Mouse (Mus musculus) forebrain, postnatal 0 days (tissue): ENCODE measurements around the gene Gm29609. TPM values are rescaled to one million over a fixed set of nuclear protein-coding genes. Genes with fewer than 3 reads are reported as not detected.

ENCODE experiments used
- ATAC-seq: fragments of 200-750 bp; cut with Nextera tagmentation; 2 replicates; pipeline ENCODE4 v1.8.0; 2017; ENCODE audit warnings: mild to moderate bottlenecking, moderate library complexity
- DNase-seq: peaks from one replicate; pipeline ENCODE4 v3.0.0-alpha.2; 2015
- H3K27ac ChIP-seq: fragments of 300-500 bp; sonication (generic); 2 replicates; pipeline ENCODE4 v1.5.1; 2014; ENCODE audit warnings: low read depth, mild to moderate bottlenecking, antibody characterized with exemption, low read length, moderate library complexity, mixed read lengths
- H3K27me3 ChIP-seq: fragments of 300-500 bp; sonication (generic); 2 replicates; pipeline ENCODE4 v1.6.1; 2014; ENCODE audit warnings: mild to moderate bottlenecking, low read length, mixed read lengths; ENCODE audit not compliant: insufficient read depth
- H3K36me3 ChIP-seq: fragments of 300-500 bp; sonication (generic); 2 replicates; pipeline ENCODE4 v1.6.1; 2014; ENCODE audit warnings: mild to moderate bottlenecking, moderate library complexity; ENCODE audit not compliant: insufficient read depth
- H3K4me1 ChIP-seq: fragments of 300-500 bp; sonication (generic); 2 replicates; pipeline ENCODE4 v1.6.1; 2014; ENCODE audit warnings: antibody characterized with exemption; ENCODE audit not compliant: insufficient read depth
- H3K4me2 ChIP-seq: fragments of 300-500 bp; sonication (generic); 2 replicates; pipeline ENCODE4 v1.6.1; 2014; ENCODE audit warnings: low read depth, mild to moderate bottlenecking, moderate library complexity
- H3K4me3 ChIP-seq: fragments of 300-500 bp; sonication (generic); 2 replicates; pipeline ENCODE4 v1.5.1; 2014; ENCODE audit warnings: low read depth, low read length, mixed read lengths
- H3K9ac ChIP-seq: fragments of 300-500 bp; sonication (generic); 2 replicates; pipeline ENCODE4 v1.6.1; 2014; ENCODE audit warnings: mild to moderate bottlenecking
- H3K9me3 ChIP-seq: fragments of 300-500 bp; sonication (generic); 2 replicates; pipeline ENCODE4 v1.6.1; 2016; ENCODE audit warnings: low read length
- CTCF ChIP-seq: sonication (generic); IDR thresholded peaks from 2 replicates; pipeline ENCODE4 v1.5.1; 2016; ENCODE audit warnings: antibody characterized with exemption, control low read depth, low read depth
- WGBS: fragments of 180-500 bp; shearing (Covaris S2); extraction: QIAGEN DNeasy Blood & Tissue Kit; methylation state at CpG from one replicate; pipeline ENCODE4 v1.1.7; 2014; 5-methylcytosine and 5-hydroxymethylcytosine counted together
- polyA plus RNA-seq: library from polyadenylated mRNA; unstranded; fragments of >200 nt; fragmentation: Nextera tagmentation; extraction: Ambion mirVana; gene quantifications from 2 replicates; pipeline ENCODE4 v1.2.1, GENCODE M21; 2015
- total RNA-seq: library from RNA; depleted of rRNA; stranded (reverse); fragments of >200 nt; gene quantifications from 2 replicates; pipeline ENCODE4 v1.2.3, GENCODE M21; 2014

Gene Gm29609
- total and polyA plus RNA-seq, 2 experiments from 2014 or later: 1.4 to 9.3 TPM

DNA sequence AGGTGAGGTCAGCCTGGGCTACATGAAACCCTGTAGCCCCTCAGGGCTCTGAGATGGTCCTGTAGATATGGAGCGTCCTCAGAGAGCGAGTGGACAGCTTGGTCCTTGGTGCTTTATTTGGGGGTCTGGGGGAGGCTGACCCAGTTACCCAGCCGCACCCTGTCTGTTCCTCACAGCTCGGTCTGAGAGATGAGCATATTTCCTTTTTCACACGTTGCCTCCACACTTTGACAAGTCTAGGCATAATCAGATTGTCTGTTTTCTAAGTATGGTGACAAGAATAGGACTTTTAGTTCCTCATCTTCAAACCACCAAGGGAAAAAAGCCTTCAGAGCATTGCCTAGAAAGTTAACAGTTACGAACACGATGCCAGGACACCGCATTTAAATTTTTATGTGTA is 58.6 kb downstream of the Gm29609 start:
- Histone ChIP-seq H3K4me2 (no peak overlapping the region), H3K27me3 (no peaks in the 10 kb centered on the region; the same call in 1 of the 2 replicates), H3K9me3 (no peaks in the 10 kb centered on the region), H3K4me3 (no peak overlapping the region), H3K9ac (no peak overlapping the region), H3K27ac (no peak overlapping the region), H3K4me1 (no peaks in the 10 kb centered on the region), H3K36me3 (no peaks in the 10 kb centered on the region)
- DNase-seq (no peak), ATAC-seq (peak; percentile 27; the same call in 1 of the 2 replicates)
- TF ChIP-seq CTCF: no peak
- WGBS: 82% methylated on average over 8 of the region's 8 CpGs

DNA sequence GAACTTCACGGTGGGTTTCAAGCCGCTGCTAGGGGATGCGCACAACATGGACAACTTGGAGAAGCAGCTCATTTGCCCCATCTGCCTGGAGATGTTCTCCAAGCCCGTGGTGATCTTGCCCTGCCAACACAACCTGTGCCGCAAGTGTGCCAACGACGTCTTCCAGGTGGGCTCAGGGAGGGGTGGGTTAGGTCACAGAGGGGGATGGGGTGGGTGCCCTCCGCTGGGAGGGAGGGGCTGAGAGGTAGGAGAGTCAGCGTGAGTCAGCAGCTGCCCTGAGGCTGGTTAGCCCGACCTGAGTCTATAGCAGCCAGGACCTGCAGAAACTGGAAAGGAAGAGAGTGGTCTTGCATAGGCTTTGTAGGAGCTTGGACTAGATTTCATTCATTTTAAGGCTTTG is 62.8 kb downstream of the Gm29609 start:
- ATAC-seq (no peak), DNase-seq (no peak)
- no peaks in the 10 kb centered on the region for H3K9me3 ChIP-seq
- H3K9ac ChIP-seq: no peak overlapping the region
- no peak overlapping the region for H3K4me2 ChIP-seq
- WGBS: 36% methylated on average over 10 of the region's 10 CpGs
- no peak overlapping the region for H3K4me3 ChIP-seq
- no peak for TF ChIP-seq CTCF
- no peak overlapping the region for H3K27ac ChIP-seq
- H3K27me3 ChIP-seq: no peaks in the 10 kb centered on the region; the same call in 1 of the 2 replicates
- no peaks in the 10 kb centered on the region for H3K36me3 ChIP-seq
- H3K4me1 ChIP-seq: no peaks in the 10 kb centered on the region

DNA sequence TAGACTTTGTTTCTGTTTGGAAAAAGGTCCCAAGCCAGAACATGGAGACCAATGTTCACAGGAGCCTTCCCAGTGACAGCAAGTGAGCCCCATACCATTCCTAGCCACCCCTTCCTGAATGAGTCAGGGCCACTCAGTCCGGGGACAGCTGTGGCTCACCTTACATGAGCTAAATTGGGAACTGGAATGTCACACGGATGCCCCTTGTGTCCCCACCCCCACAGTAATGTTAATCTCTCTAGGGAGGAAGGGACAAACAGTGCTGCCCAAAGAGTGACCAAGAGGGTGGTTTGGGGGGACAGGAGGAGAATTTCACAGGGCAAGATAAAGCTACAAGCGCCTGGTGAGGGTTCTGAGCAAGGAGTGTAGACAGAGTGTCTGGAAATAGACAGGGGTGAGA is 63.4 kb downstream of the Gm29609 start, which contains the start of gene Trim54:
Trim54 (plus strand) TSS at position 359 of the 400 bp plus-strand sequence.
- TF ChIP-seq CTCF: no peak
- no peak for ATAC-seq
- DNase-seq: no peak
- Histone ChIP-seq H3K27me3 (no peaks in the 10 kb centered on the region; the same call in 1 of the 2 replicates), H3K9ac (no peak within 1 kb of the TSS), H3K4me3 (no peak within 1 kb of the TSS), H3K27ac (no peak within 1 kb of the TSS), H3K4me1 (no peaks in the 10 kb centered on the region), H3K36me3 (no peaks in the 10 kb centered on the region), H3K9me3 (no peaks in the 10 kb centered on the region), H3K4me2 (no peak within 1 kb of the TSS)
- 59% methylated on average over 3 of the region's 3 CpGs for WGBS

DNA sequence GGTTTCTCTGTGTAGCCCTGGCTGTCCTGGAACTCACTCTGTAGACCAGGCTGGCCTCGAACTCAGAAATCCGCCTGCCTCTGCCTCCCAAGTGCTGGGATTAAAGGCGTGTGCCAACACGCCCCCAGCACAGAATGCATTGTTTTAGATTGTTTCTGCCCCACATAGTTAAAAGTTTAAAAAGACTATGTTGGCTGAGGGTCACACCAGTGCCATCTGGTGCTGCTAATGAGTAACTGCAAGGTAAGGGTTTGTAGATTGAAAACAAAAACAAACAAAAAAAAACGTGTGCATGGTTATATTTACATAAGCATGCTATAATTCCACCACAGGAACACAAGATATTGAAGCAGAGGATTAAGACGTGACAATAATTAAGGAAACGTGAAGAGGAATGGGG is 68.9 kb downstream of the Gm29609 start:
- DNase-seq: no peak
- Histone ChIP-seq H3K36me3 (no peaks in the 10 kb centered on the region), H3K9ac (no peak overlapping the region), H3K27me3 (no peaks in the 10 kb centered on the region), H3K4me1 (no peaks in the 10 kb centered on the region), H3K4me3 (no peak overlapping the region), H3K9me3 (no peaks in the 10 kb centered on the region), H3K27ac (no peak overlapping the region), H3K4me2 (no peak overlapping the region)
- TF ChIP-seq CTCF: peak; percentile 57
- ATAC-seq: no peak
- WGBS: 36% methylated on average over 7 of the region's 7 CpGs

DNA sequence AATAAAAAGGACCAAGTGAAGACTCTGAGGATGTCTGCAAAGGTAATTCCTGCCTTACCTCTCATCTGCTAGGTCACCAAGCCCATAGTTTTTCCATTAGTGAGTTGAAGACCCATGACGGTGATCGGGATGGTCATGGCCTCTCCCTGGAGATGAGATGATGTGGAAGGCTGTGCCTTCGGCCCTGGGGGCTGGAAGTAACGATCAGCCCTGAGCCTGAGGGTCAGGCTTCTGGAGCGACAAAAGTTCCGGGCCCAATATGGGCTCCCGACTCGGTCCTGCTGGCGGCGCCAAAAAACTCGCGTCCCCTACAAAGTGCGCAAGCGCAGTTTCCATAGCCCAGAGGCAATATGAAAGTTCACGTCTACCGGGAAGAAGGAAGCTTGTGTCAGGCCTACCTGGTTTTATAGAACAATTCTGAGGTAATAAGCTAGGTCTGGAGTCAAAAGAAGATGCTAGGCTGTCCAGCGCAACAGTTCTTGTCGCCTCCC is 71.7 kb downstream of the Gm29609 start, which contains the start of gene Slc30a3:
Slc30a3 (minus strand) TSS at position 238 of the 491 bp plus-strand sequence.
- Histone ChIP-seq H3K36me3 (no peaks in the 10 kb centered on the region), H3K9me3 (no peaks in the 10 kb centered on the region), H3K4me2 (no peak within 1 kb of the TSS), H3K9ac (no peak within 1 kb of the TSS), H3K4me3 (no peak within 1 kb of the TSS), H3K4me1 (no peaks in the 10 kb centered on the region), H3K27me3 (no peaks in the 10 kb centered on the region), H3K27ac (no peak within 1 kb of the TSS)
- DNase-seq (no peak), ATAC-seq (no peak)
- no peak for TF ChIP-seq CTCF
- WGBS: 92% methylated on average over 18 of the region's 18 CpGs

DNA sequence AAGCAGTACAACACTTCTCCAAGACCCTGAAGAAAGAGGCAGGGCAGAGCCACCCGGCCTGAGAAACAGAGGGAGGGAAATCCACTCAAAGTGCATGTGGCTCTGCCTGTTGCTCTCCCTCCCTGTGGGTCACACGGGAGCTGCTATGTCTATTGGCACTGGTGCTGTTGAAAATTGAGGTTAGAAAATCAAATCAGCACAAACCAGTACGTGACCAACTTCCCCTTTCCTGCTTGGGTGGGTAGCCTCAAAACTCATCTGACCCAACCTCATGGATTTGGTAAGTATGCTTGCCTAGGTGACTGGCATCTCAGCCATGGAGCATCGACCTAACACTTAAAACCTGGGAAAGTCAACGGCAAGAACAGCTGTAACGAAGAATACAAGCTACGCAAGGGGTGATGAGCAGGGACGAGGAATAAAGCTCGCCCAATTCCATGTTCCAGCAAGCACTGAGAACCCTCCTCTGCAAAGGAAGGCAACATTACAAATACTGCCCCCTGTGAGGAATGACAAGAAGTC is 73.8 kb downstream of the Gm29609 start, which contains the start of gene Dnajc5g:
Dnajc5g (plus strand) TSS at position 472 of the 522 bp plus-strand sequence.
- Histone ChIP-seq H3K36me3 (no peaks in the 10 kb centered on the region), H3K4me2 (no peak within 1 kb of the TSS), H3K4me3 (no peak within 1 kb of the TSS), H3K27ac (no peak within 1 kb of the TSS), H3K4me1 (no peaks in the 10 kb centered on the region), H3K9ac (no peak within 1 kb of the TSS), H3K9me3 (no peaks in the 10 kb centered on the region), H3K27me3 (no peaks in the 10 kb centered on the region)
- DNase-seq (no peak), ATAC-seq (no peak)
- WGBS: 81% methylated on average over 9 of the region's 9 CpGs
- no peak for TF ChIP-seq CTCF

DNA sequence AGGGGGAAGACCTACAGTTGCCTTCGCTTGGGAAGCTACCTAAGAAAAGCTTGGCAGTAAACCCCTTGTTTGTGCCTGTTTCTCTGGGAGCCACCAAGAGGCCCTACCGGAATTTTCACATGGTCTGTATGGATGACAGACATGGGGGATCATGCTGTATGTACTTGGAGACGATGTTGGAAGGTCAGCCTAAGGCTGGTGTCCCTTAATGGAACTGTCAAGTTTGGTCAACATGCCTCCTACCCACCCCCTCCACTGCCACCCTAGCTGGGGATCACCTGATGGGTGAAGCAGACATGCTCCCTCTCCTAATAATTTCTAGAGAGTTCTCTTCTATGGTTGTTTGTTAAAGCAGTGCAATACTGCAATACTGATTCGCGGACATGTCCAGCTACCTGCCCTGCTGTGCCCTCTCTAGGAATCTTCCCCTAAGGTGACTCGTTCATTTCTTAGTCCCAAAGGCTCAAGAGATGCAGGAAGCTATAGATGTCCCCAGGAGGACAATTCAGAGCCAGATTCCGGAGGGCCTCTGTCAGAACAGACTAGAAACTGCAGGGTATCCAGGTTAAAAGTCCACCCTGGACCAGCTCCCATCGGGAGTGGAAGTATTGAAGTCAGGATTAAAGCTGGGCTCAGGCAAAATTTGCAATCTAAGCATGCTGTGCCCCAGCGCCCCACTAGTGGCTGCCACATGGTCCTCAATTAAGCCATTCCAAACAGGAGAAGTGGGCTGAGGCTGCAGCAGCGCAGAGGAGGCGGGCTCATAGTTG is 83.8 kb downstream of the Gm29609 start:
- 0 out of 2 replicates have a peak, but pooled peaks have one; percentile 5 for TF ChIP-seq CTCF
- ATAC-seq (no peak), DNase-seq (no peak)
- H3K9ac ChIP-seq: no peak overlapping the region
- peaks cover 58% of the 10 kb centered on the region for H3K27me3 ChIP-seq
- H3K4me3 ChIP-seq: peak overlapping the region; percentile 11; the same call in 1 of the 2 replicates
- 17% methylated on average over 11 of the region's 11 CpGs for WGBS
- H3K36me3 ChIP-seq: no peaks in the 10 kb centered on the region
- no peak overlapping the region for H3K27ac ChIP-seq
- no peaks in the 10 kb centered on the region for H3K9me3 ChIP-seq
- H3K4me1 ChIP-seq: peaks cover 13% of the 10 kb centered on the region; the same call in 1 of the 2 replicates
- peak overlapping the region; percentile 28; the same call in 1 of the 2 replicates for H3K4me2 ChIP-seq
